Mouse (Mus musculus): Measurements from ENCODE around the gene Tln1.

DNA sequence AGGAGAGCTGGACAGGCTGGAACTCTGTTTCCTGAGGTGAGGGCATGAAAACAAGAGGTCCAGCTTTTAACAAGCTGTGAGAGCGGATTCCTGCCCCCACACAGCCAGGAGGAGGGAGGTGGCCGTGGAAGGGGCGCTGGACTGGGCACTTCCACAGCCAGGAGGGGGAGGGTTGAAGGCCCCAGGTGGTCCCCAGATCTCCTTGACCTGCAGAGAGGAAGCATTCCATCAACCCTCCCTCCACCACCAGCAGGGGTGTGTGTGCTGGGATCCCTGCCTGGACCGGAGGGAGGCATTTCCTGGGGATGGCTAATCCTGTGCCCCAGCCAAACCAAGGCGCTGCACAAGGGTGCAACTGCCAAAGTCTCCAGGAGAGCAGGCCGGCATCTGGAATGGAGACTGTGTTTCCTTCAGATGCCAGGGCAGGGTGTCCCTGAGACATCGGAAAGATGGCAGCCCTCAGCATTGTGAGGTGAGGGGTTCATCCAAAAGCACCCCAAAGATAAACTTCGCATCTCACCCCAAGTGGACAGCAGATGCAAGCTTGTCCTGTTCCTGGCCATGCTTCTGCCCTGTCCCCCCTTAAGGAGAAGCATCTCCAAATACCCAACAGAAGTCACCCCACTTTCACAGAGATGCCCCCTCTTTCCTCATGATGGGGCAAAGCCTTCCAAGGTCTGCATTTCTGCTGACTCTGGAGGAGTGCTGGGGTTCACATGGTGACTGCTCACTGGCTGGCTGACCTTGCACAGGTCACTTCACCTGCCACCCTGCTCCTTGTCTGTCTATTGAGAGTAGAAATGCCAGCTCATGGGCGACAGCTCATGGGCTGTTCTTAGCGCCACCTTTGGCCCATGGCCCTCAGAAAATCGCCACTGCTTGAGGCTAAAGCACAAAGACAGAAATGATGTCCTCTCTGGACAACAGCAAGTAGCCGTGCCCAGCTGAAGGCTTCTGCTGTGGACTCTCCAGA lies 22.2 kb upstream of the Tln1 start, which contains the start of gene Msmp:
- TF ChIP-seq POLR2A (IDR thresholded peaks at IDR 0.05; ENCODE audit: borderline replicate concordance, extremely low read depth, low read depth, low read length) (no peak), CTCF (IDR thresholded peaks at IDR 0.05; ENCODE audit: insufficient read depth, low read length) (no peak)
